Mouse (Mus musculus) kidney, embryonic 15.5 days (tissue): ENCODE data around the gene Nup210. TPM values are rescaled to one million over a fixed set of nuclear protein-coding genes. Genes with fewer than 3 reads are reported as not detected.
"Not testable (repeated sequence)": the region's sequence is repeated elsewhere in the genome, so short reads cannot be mapped to it uniquely, and the experiment has no call there.

Source experiments
- ATAC-seq: fragments of 200-750 bp; cut with Nextera tagmentation; replicated peaks from 2 replicates; pipeline ENCODE4 v1.8.0; 2017; ENCODE audit warnings: moderate TSS enrichment; ENCODE audit not compliant: low FRiP score
- H3K27ac ChIP-seq: fragments of 300-500 bp; sonication (generic); 2 replicates; pipeline ENCODE4 v1.5.1; 2015; ENCODE audit warnings: mild to moderate bottlenecking, inconsistent platforms
- H3K27me3 ChIP-seq: fragments of 300-500 bp; sonication (generic); 2 replicates; pipeline ENCODE4 v1.6.1; 2015; ENCODE audit warnings: inconsistent platforms
- H3K36me3 ChIP-seq: fragments of 300-500 bp; sonication (generic); 2 replicates; pipeline ENCODE4 v1.6.1; 2015; ENCODE audit warnings: inconsistent platforms
- H3K4me1 ChIP-seq: fragments of 300-500 bp; sonication (generic); 2 replicates; pipeline ENCODE4 v1.6.1; 2015; ENCODE audit warnings: inconsistent platforms
- H3K4me2 ChIP-seq: fragments of 300-500 bp; sonication (generic); 2 replicates; pipeline ENCODE4 v1.6.1; 2015; ENCODE audit warnings: moderate library complexity, mild to moderate bottlenecking, inconsistent platforms
- H3K4me3 ChIP-seq: fragments of 300-500 bp; sonication (generic); replicated peaks from 2 replicates; pipeline ENCODE4 v1.5.1; 2015; ENCODE audit warnings: mild to moderate bottlenecking, inconsistent platforms
- H3K9ac ChIP-seq: fragments of 300-500 bp; sonication (generic); 2 replicates; pipeline ENCODE4 v1.6.1; 2015; ENCODE audit warnings: mild to moderate bottlenecking, inconsistent platforms
- H3K9me3 ChIP-seq: fragments of 300-500 bp; sonication (generic); replicated peaks from 2 replicates; pipeline ENCODE4 v1.6.1; 2016; ENCODE audit warnings: inconsistent platforms
- WGBS: fragments of 180-500 bp; shearing (Covaris S2); methylation state at CpG from one replicate; pipeline ENCODE4 v1.1.7; 2015; ENCODE audit warnings: mixed read lengths; 5-methylcytosine and 5-hydroxymethylcytosine counted together
- polyA plus RNA-seq: library from polyadenylated mRNA; unstranded; fragments of >200 nt; fragmentation: Nextera tagmentation; extraction: Ambion mirVana; gene quantifications from 2 replicates; pipeline ENCODE4 v1.2.1, GENCODE M21; 2015

Gene Nup210
- polyA plus RNA-seq, 1 experiment from 2014 or later: 24.2 TPM

GRCm38 (mm10) chr6:91111954-91112252, 4.7 kb downstream of the Nup210 start:
- Histone ChIP-seq H3K9me3 (no peaks in the 10 kb centered on the region), H3K4me1 (peaks cover 41% of the 10 kb centered on the region), H3K9ac (no peak overlapping the region), H3K4me3 (no peak overlapping the region), H3K27me3 (no peaks in the 10 kb centered on the region), H3K36me3 (no peaks in the 10 kb centered on the region), H3K27ac (no peak overlapping the region), H3K4me2 (no peak overlapping the region)
- ATAC-seq: no peak
- WGBS: 89% methylated on average over 3 of the region's 3 CpGs

GRCm38 (mm10) chr6:91111141-91111953, 5.3 kb downstream of the Nup210 start:
- Histone ChIP-seq H3K4me1 (peaks cover 39% of the 10 kb centered on the region), H3K27me3 (no peaks in the 10 kb centered on the region), H3K9me3 (no peaks in the 10 kb centered on the region), H3K4me2 (no peak overlapping the region), H3K27ac (no peak overlapping the region), H3K9ac (no peak overlapping the region), H3K4me3 (no peak overlapping the region), H3K36me3 (no peaks in the 10 kb centered on the region)
- ATAC-seq: no peak
- WGBS: 83% methylated on average over 10 of the region's 10 CpGs

GRCm38 (mm10) chr6:91110323-91111020, 6.2 kb downstream of the Nup210 start:
- Histone ChIP-seq H3K36me3 (no peaks in the 10 kb centered on the region), H3K9me3 (no peaks in the 10 kb centered on the region), H3K9ac (no peak overlapping the region), H3K4me3 (no peak overlapping the region), H3K4me1 (peaks cover 31% of the 10 kb centered on the region), H3K27me3 (no peaks in the 10 kb centered on the region), H3K27ac (peak overlapping the region; percentile 22; the same call in 1 of the 2 replicates), H3K4me2 (no peak overlapping the region)
- ATAC-seq: no peak; the same call in 1 of the 2 replicates
- WGBS: 44% methylated on average over 13 of the region's 13 CpGs

- peaks cover 29% of the 10 kb centered on the region for H3K4me1 ChIP-seq
- no peak overlapping the region for H3K9ac ChIP-seq
- no peak overlapping the region for H3K4me3 ChIP-seq
- no peak overlapping the region for H3K4me2 ChIP-seq
- H3K27me3 ChIP-seq: no peaks in the 10 kb centered on the region
- no peak for ATAC-seq
- no peaks in the 10 kb centered on the region for H3K9me3 ChIP-seq
- H3K36me3 ChIP-seq: no peaks in the 10 kb centered on the region
- H3K27ac ChIP-seq: no peak overlapping the region
These were observed 7.1 kb downstream of the Nup210 start for GRCm38 (mm10) chr6:91109489-91109888.

GRCm38 (mm10) chr6:91108917-91109450, 7.6 kb downstream of the Nup210 start:
- 82% methylated on average over 2 of the region's 2 CpGs for WGBS

GRCm38 (mm10) chr6:91108301-91108916, 8.2 kb downstream of the Nup210 start:
- no peaks in the 10 kb centered on the region for H3K9me3 ChIP-seq
- no peak overlapping the region for H3K9ac ChIP-seq
- WGBS: 79% methylated on average over 3 of the region's 3 CpGs
- H3K4me3 ChIP-seq: no peak overlapping the region
- no peaks in the 10 kb centered on the region for H3K27me3 ChIP-seq
- no peak for ATAC-seq
- H3K4me2 ChIP-seq: no peak overlapping the region
- H3K4me1 ChIP-seq: peaks cover 25% of the 10 kb centered on the region
- H3K36me3 ChIP-seq: no peaks in the 10 kb centered on the region
- no peak overlapping the region for H3K27ac ChIP-seq

More at GRCm38 (mm10) chr6:91108917-91109450, 7.6 kb downstream of the Nup210 start:
- H3K4me1 ChIP-seq: peaks cover 30% of the 10 kb centered on the region
- no peak for ATAC-seq
- no peaks in the 10 kb centered on the region for H3K9me3 ChIP-seq
- H3K27ac ChIP-seq: no peak overlapping the region
- H3K27me3 ChIP-seq: no peaks in the 10 kb centered on the region
- H3K4me3 ChIP-seq: no peak overlapping the region
- no peak overlapping the region for H3K9ac ChIP-seq
- H3K4me2 ChIP-seq: no peak overlapping the region
- no peaks in the 10 kb centered on the region for H3K36me3 ChIP-seq

GRCm38 (mm10) chr6:91105400-91106129, 11.1 kb downstream of the Nup210 start:
- H3K4me1 ChIP-seq: peaks cover 36% of the 10 kb centered on the region
- ATAC-seq: peak; percentile 23; the same call in 1 of the 2 replicates
- H3K9ac ChIP-seq: no peak overlapping the region
- peak overlapping the region; percentile 62 for H3K27ac ChIP-seq
- no peaks in the 10 kb centered on the region for H3K36me3 ChIP-seq
- H3K4me2 ChIP-seq: no peak overlapping the region
- 95% methylated on average over 2 of the region's 2 CpGs for WGBS
- no peaks in the 10 kb centered on the region for H3K27me3 ChIP-seq
- H3K9me3 ChIP-seq: no peaks in the 10 kb centered on the region
- H3K4me3 ChIP-seq: no peak overlapping the region

- WGBS: 53% methylated on average over 3 of the region's 3 CpGs
- Histone ChIP-seq H3K36me3 (no peaks in the 10 kb centered on the region), H3K4me2 (no peak overlapping the region), H3K4me1 (peaks cover 34% of the 10 kb centered on the region), H3K4me3 (no peak overlapping the region), H3K9me3 (no peaks in the 10 kb centered on the region), H3K9ac (no peak overlapping the region), H3K27me3 (no peaks in the 10 kb centered on the region), H3K27ac (peak overlapping the region; percentile 62)
- ATAC-seq: peak; percentile 84
These were observed 11.7 kb downstream of the Nup210 start for GRCm38 (mm10) chr6:91104765-91105399.

- H3K4me1 ChIP-seq: peaks cover 34% of the 10 kb centered on the region
- H3K9ac ChIP-seq, H3K27me3 ChIP-seq, H3K9me3 ChIP-seq, H3K4me2 ChIP-seq, H3K27ac ChIP-seq, H3K36me3 ChIP-seq, ATAC-seq, H3K4me3 ChIP-seq: not testable (repeated sequence)
- 97% methylated on average over 1 of the region's 1 CpGs for WGBS
These were observed 13.2 kb downstream of the Nup210 start for GRCm38 (mm10) chr6:91103421-91103820.

GRCm38 (mm10) chr6:91100621-91101020, 16.0 kb downstream of the Nup210 start:
- ATAC-seq: no peak
- no peaks in the 10 kb centered on the region for H3K27me3 ChIP-seq
- no peak overlapping the region for H3K27ac ChIP-seq
- H3K4me2 ChIP-seq: no peak overlapping the region
- H3K4me3 ChIP-seq: no peak overlapping the region
- peaks cover 32% of the 10 kb centered on the region for H3K4me1 ChIP-seq
- peaks cover 16% of the 10 kb centered on the region for H3K36me3 ChIP-seq
- H3K9ac ChIP-seq: no peak overlapping the region
- 64% methylated on average over 5 of the region's 5 CpGs for WGBS
- no peaks in the 10 kb centered on the region for H3K9me3 ChIP-seq

- no peak for ATAC-seq
- H3K9me3 ChIP-seq: no peaks in the 10 kb centered on the region
- H3K27ac ChIP-seq: no peak overlapping the region
- H3K27me3 ChIP-seq: no peaks in the 10 kb centered on the region
- no peak overlapping the region for H3K4me3 ChIP-seq
- peaks cover 18% of the 10 kb centered on the region for H3K4me1 ChIP-seq
- H3K4me2 ChIP-seq: no peak overlapping the region
- no peak overlapping the region for H3K9ac ChIP-seq
- H3K36me3 ChIP-seq: peaks cover 40% of the 10 kb centered on the region
- 93% methylated on average over 3 of the region's 3 CpGs for WGBS
These were observed 18.8 kb downstream of the Nup210 start for GRCm38 (mm10) chr6:91097879-91098278.
